Mouse (Mus musculus): ENCODE results near the gene Kcnip1. TPM values are rescaled to one million over a fixed set of nuclear protein-coding genes. Genes with fewer than 3 reads are reported as not detected.

Kcnip1 gene
- total and polyA plus RNA-seq, 3 experiments = 0.04 to 0.17 TPM; not detected in 1

DNA sequence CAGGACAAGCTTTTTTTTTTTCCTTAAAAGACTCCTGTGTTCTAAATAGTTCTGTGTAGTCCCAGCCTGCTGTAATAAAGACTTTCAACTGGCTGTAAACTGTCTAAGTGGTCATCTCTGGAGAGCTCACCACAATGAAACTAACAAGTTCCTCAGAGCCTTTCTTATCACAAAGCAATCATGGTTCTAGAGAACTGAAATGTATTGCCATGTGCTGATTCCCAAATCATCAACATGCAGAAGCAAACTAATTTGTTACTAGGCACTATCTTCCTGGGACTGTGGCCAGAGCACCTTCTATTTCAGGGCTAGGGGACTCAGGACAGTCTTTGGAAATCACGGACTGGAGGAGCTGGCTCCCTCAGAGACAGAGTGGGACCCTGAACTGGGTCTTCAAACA lies 49.4 kb downstream of the Kcnip1 start:
- no peak overlapping the region for H3K27ac ChIP-seq (ENCODE audit: insufficient read depth, low read depth)
- no peak overlapping the region for H3K9ac ChIP-seq (ENCODE audit: insufficient read depth, low read depth)
- H3K4me3 ChIP-seq (replicated peaks in 1 of 3; ENCODE audit: low read depth in 2 of 3, low read length in 2 of 3, poor library complexity in 1 of 3) = no peak overlapping the region
- no peaks in the 10 kb centered on the region for H3K27me3 ChIP-seq (replicated peaks)
- DNase-seq (ENCODE audit: extremely low read depth) = no peak
- no peak for TF ChIP-seq UBTF (IDR thresholded peaks at IDR 0.05; ENCODE audit: low read depth, low read length)
- TF ChIP-seq CHD2 (IDR thresholded peaks at IDR 0.05; ENCODE audit: low read length) = no peak
- TF ChIP-seq MYC (IDR thresholded peaks at IDR 0.05; ENCODE audit: low read depth, low read length) = no peak
- TF ChIP-seq MXI1 (IDR thresholded peaks at IDR 0.05; ENCODE audit: low read depth, low read length) = no peak
- TF ChIP-seq NELFE (IDR thresholded peaks at IDR 0.05; ENCODE audit: low read depth, low read length) = no peak
- no peak for TF ChIP-seq USF2 (conservative IDR thresholded peaks at IDR 0.05; ENCODE audit: low read depth, low read length)
- no peak for TF ChIP-seq MEF2A (IDR thresholded peaks at IDR 0.05; ENCODE audit: borderline replicate concordance, low read depth, low read length)
- no peak for TF ChIP-seq SMC3 (IDR thresholded peaks at IDR 0.05; ENCODE audit: low read depth, low read length)
- dilution Hi-C loops (cut with MboI; ENCODE audit: extremely low pct_ligation_motif_present, extremely low pct_unique_long_range_greater_than_20kb, low sequenced_read_pairs) = no loop called here
- H3K4me1 ChIP-seq (ENCODE audit: control insufficient read depth in 1 of 2, insufficient read depth in 2 of 2) = peaks cover 4 to 9% of the 10 kb centered on the region in 2 experiments; a peak in 2 of 4 replicates
- no peaks in the 10 kb centered on the region for H3K36me3 ChIP-seq (replicated peaks in 1 of 2; ENCODE audit: control insufficient read depth in 1 of 2, insufficient read depth in 1 of 2, low read length in 1 of 2)
- in situ Hi-C loops (cut with MboI; ENCODE audit: low pct_ligation_motif_present, low pct_unique_long_range_greater_than_20kb, low sequenced_read_pairs) = no loop called here
- H3K79me2 ChIP-seq (replicated peaks; ENCODE audit: control insufficient read depth, extremely low read depth, insufficient read depth, poor library complexity, severe bottlenecking) = no peaks in the 10 kb centered on the region
- no peaks in the 10 kb centered on the region for H3K9me3 ChIP-seq (replicated peaks; ENCODE audit: low read length)
- H3K4me2 ChIP-seq (ENCODE audit: insufficient read depth, low read depth, poor library complexity, severe bottlenecking) = no peak overlapping the region

DNA sequence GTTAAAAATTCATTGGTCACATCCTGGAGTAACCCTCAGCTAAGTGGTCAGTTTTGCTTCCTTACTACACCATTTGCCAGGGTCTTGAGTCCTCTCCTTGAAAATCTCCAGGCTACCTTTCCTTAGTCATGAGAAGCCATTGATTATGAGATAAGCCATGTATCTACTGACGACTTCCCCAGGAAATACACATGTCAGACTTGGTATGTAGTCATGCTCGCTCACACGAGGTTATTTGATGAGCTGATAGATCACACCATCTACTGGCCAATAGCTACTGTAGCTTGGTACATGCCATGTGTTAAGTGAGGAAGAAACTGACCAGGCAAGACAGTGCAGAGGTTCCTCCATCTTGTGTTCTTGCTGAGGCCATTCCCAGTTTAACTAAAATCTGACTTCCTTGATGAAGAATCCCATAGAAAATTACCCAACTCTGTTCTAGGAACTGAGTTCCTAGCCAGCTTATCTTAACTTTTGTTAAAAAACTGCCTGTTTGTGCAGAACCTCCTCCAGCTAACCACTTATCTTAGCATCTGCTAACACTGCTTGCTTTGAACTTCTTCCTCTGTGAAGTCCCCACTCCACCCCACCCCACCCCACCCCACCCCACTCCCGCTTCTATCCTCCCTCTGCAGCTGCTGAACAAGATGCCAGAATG lies 53.4 kb downstream of the Kcnip1 start:
- no peaks in the 10 kb centered on the region for H3K9me3 ChIP-seq (replicated peaks; ENCODE audit: low read length)
- no peak overlapping the region for H3K4me3 ChIP-seq (replicated peaks in 1 of 3; ENCODE audit: low read depth in 2 of 3, low read length in 2 of 3, poor library complexity in 1 of 3)
- DNase-seq (ENCODE audit: extremely low read depth) = no peak
- TF ChIP-seq RAD21 (IDR thresholded peaks at IDR 0.05; ENCODE audit: low read depth, low read length) (peak; percentile 13), CTCF (conservative IDR thresholded peaks at IDR 0.05 in 1 of 2, IDR thresholded peaks at IDR 0.05 in 1 of 2; ENCODE audit: low read depth in 2 of 2, low read length in 2 of 2) (peak in 1 of 2 experiments; percentile 33; a peak in 2 of 4 replicates), MXI1 (IDR thresholded peaks at IDR 0.05; ENCODE audit: low read depth, low read length) (no peak)
- H3K9ac ChIP-seq (ENCODE audit: insufficient read depth, low read depth) = no peak overlapping the region
- H3K4me2 ChIP-seq (ENCODE audit: insufficient read depth, low read depth, poor library complexity, severe bottlenecking) = no peak overlapping the region
- no peaks in the 10 kb centered on the region for H3K27me3 ChIP-seq (replicated peaks)
- dilution Hi-C loops (cut with MboI; ENCODE audit: extremely low pct_ligation_motif_present, extremely low pct_unique_long_range_greater_than_20kb, low sequenced_read_pairs) = no loop called here
- H3K27ac ChIP-seq (ENCODE audit: insufficient read depth, low read depth) = no peak overlapping the region
- H3K4me1 ChIP-seq (ENCODE audit: control insufficient read depth in 1 of 2, insufficient read depth in 2 of 2) = peaks cover 3 to 9% of the 10 kb centered on the region in 2 experiments; a peak in 2 of 4 replicates
- in situ Hi-C loops (cut with MboI; ENCODE audit: low pct_ligation_motif_present, low pct_unique_long_range_greater_than_20kb, low sequenced_read_pairs) = no loop called here
- no peaks in the 10 kb centered on the region for H3K36me3 ChIP-seq (replicated peaks in 1 of 2; ENCODE audit: control insufficient read depth in 1 of 2, insufficient read depth in 1 of 2, low read length in 1 of 2)
- no peaks in the 10 kb centered on the region for H3K79me2 ChIP-seq (replicated peaks; ENCODE audit: control insufficient read depth, extremely low read depth, insufficient read depth, poor library complexity, severe bottlenecking)

DNA sequence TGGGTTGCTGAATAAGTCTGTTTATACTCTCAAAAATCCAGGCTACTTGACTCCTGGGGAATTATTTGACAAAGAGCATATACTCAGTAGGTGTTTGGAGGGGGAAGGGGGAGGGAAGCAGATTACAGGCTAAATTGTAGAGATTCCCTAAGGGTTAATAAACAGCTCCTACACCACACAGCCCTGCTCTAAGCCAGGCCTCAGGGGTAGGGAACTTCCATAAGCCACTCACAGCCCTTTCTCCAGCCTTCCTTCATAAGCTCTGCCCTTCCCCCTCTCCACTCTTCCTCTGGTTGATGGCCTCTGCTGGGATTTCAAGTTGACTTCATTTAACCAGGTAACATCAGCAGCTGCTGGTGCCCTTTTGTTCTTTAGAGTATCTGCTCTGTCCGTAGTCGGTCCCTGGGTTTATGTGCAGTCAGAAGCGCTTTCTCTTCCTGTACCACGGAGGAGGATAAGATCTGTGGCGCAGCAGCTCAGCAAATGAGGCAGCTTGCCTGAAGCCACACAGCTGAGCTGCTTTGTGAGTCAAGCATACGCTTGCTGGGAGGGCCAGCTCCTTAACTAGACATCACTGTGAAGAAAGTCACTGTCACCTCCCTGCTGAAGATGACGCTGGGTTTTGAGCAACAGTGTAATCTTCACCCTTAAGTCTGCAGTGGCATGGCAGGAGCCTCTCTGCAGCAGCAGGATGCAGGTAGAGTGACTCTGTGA lies 54.2 kb downstream of the Kcnip1 start:
- H3K4me2 ChIP-seq (ENCODE audit: insufficient read depth, low read depth, poor library complexity, severe bottlenecking) = no peak overlapping the region

More for the DNA sequence above, 54.2 kb downstream of the Kcnip1 start:
- no peak for DNase-seq (ENCODE audit: extremely low read depth)
- dilution Hi-C loops (cut with MboI; ENCODE audit: extremely low pct_ligation_motif_present, extremely low pct_unique_long_range_greater_than_20kb, low sequenced_read_pairs) = no loop called here
- Histone ChIP-seq H3K9me3 (replicated peaks; ENCODE audit: low read length) (no peaks in the 10 kb centered on the region), H3K9ac (ENCODE audit: insufficient read depth, low read depth) (no peak overlapping the region), H3K4me1 (ENCODE audit: control insufficient read depth in 1 of 2, insufficient read depth in 2 of 2) (peaks cover 4 to 6% of the 10 kb centered on the region in 2 experiments; a peak in 3 of 4 replicates), H3K4me3 (replicated peaks in 1 of 3; ENCODE audit: low read depth in 2 of 3, low read length in 2 of 3, poor library complexity in 1 of 3) (no peak overlapping the region), H3K36me3 (replicated peaks in 1 of 2; ENCODE audit: control insufficient read depth in 1 of 2, insufficient read depth in 1 of 2, low read length in 1 of 2) (no peaks in the 10 kb centered on the region), H3K27me3 (replicated peaks) (no peaks in the 10 kb centered on the region), H3K79me2 (replicated peaks; ENCODE audit: control insufficient read depth, extremely low read depth, insufficient read depth, poor library complexity, severe bottlenecking) (no peaks in the 10 kb centered on the region), H3K27ac (ENCODE audit: insufficient read depth, low read depth) (no peak overlapping the region)
- TF ChIP-seq JUN (IDR thresholded peaks at IDR 0.05; ENCODE audit: insufficient read depth, low read depth, low read length) (no peak), SMC3 (IDR thresholded peaks at IDR 0.05; ENCODE audit: low read depth, low read length) (no peak), SIN3A (IDR thresholded peaks at IDR 0.05; ENCODE audit: low read length) (no peak), MEF2A (IDR thresholded peaks at IDR 0.05; ENCODE audit: borderline replicate concordance, low read depth, low read length) (no peak), EP300 (IDR thresholded peaks at IDR 0.05; ENCODE audit: low read length) (no peak), MYC (IDR thresholded peaks at IDR 0.05; ENCODE audit: low read depth, low read length) (no peak), ZNF384 (IDR thresholded peaks at IDR 0.05; ENCODE audit: low read depth, low read length) (no peak), MAX (IDR thresholded peaks at IDR 0.05; ENCODE audit: low read length) (no peak), TCF12 (IDR thresholded peaks at IDR 0.05; ENCODE audit: low read depth, low read length) (no peak), GABPA (IDR thresholded peaks at IDR 0.05; ENCODE audit: insufficient replicate concordance, low read depth, low read length) (no peak), PAX5 (IDR thresholded peaks at IDR 0.05; ENCODE audit: low read length) (no peak), E2F4 (IDR thresholded peaks at IDR 0.05; ENCODE audit: insufficient replicate concordance, low read depth, low read length) (no peak), HCFC1 (IDR thresholded peaks at IDR 0.05; ENCODE audit: low read depth, low read length) (no peak), IRF4 (IDR thresholded peaks at IDR 0.05; ENCODE audit: low read depth, low read length) (no peak)
- in situ Hi-C loops (cut with MboI; ENCODE audit: low pct_ligation_motif_present, low pct_unique_long_range_greater_than_20kb, low sequenced_read_pairs) = no loop called here
